Mouse (Mus musculus) intestine, postnatal 0 days (tissue): ENCODE data around the gene Pstk. TPM values are rescaled to one million over a fixed set of nuclear protein-coding genes. Genes with fewer than 3 reads are reported as not detected.

Source experiments
- ATAC-seq: fragments of 200-750 bp; cut with Nextera tagmentation; 2 replicates; pipeline ENCODE4 v1.8.0; 2017; ENCODE audit warnings: mild to moderate bottlenecking, moderate TSS enrichment, moderate library complexity
- H3K27ac ChIP-seq: fragments of 300-500 bp; sonication (generic); 2 replicates; pipeline ENCODE4 v1.5.1; 2014; ENCODE audit warnings: mild to moderate bottlenecking, low read depth, low read length, moderate library complexity
- H3K27me3 ChIP-seq: fragments of 300-500 bp; sonication (generic); replicated peaks from 2 replicates; pipeline ENCODE4 v1.6.1; 2014; ENCODE audit warnings: low read length, mixed read lengths; ENCODE audit not compliant: control insufficient read depth, insufficient read depth
- H3K36me3 ChIP-seq: fragments of 300-500 bp; sonication (generic); 2 replicates; pipeline ENCODE4 v1.6.1; 2014; ENCODE audit warnings: mild to moderate bottlenecking, moderate library complexity; ENCODE audit not compliant: control insufficient read depth, insufficient read depth
- H3K4me1 ChIP-seq: fragments of 300-500 bp; sonication (generic); replicated peaks from 2 replicates; pipeline ENCODE4 v1.6.1; 2014; ENCODE audit warnings: antibody characterized with exemption, low read length, mixed read lengths; ENCODE audit not compliant: control insufficient read depth, insufficient read depth
- H3K4me2 ChIP-seq: fragments of 300-500 bp; sonication (generic); replicated peaks from 2 replicates; pipeline ENCODE4 v1.6.1; 2014; ENCODE audit warnings: low read depth, mild to moderate bottlenecking, moderate library complexity
- H3K4me3 ChIP-seq: fragments of 300-500 bp; sonication (generic); 2 replicates; pipeline ENCODE4 v1.5.1; 2014; ENCODE audit warnings: low read depth, low read length
- H3K9ac ChIP-seq: fragments of 300-500 bp; sonication (generic); 2 replicates; pipeline ENCODE4 v1.6.1; 2014; ENCODE audit warnings: mild to moderate bottlenecking, low read depth, low read length
- H3K9me3 ChIP-seq: fragments of 300-500 bp; sonication (generic); 2 replicates; pipeline ENCODE4 v1.6.1; 2016; ENCODE audit warnings: mixed run types; ENCODE audit not compliant: control insufficient read depth
- CTCF ChIP-seq: sonication (generic); IDR thresholded peaks from 2 replicates; pipeline ENCODE4 v1.5.1; 2016; ENCODE audit warnings: low read depth, mild to moderate bottlenecking, control low read depth, antibody characterized with exemption, moderate library complexity
- WGBS: fragments of 180-500 bp; shearing (Covaris S2); extraction: QIAGEN DNeasy Blood & Tissue Kit; methylation state at CpG from one replicate; pipeline ENCODE4 v1.1.7; 2014; 5-methylcytosine and 5-hydroxymethylcytosine counted together
- polyA plus RNA-seq: library from polyadenylated mRNA; unstranded; fragments of >200 nt; fragmentation: Nextera tagmentation; extraction: Ambion mirVana; gene quantifications from 2 replicates; pipeline ENCODE4 v1.2.1, GENCODE M21; 2015

Gene Pstk
- polyA plus RNA-seq, 1 experiment from 2014 or later = 37.1 TPM

GRCm38 (mm10) chr7:131337502-131338068 lies 33.4 kb upstream of the Pstk start:
- no peak for ATAC-seq
- no peaks in the 10 kb centered on the region for H3K4me1 ChIP-seq
- 45% methylated on average over 8 of the region's 8 CpGs for WGBS
- TF ChIP-seq CTCF = no peak
- H3K27ac ChIP-seq = no peak overlapping the region
- H3K9me3 ChIP-seq = no peaks in the 10 kb centered on the region
- H3K4me3 ChIP-seq = no peak overlapping the region
- H3K27me3 ChIP-seq = no peaks in the 10 kb centered on the region
- H3K36me3 ChIP-seq = peaks cover 21% of the 10 kb centered on the region
- H3K9ac ChIP-seq = no peak overlapping the region
- no peak overlapping the region for H3K4me2 ChIP-seq

DNA sequence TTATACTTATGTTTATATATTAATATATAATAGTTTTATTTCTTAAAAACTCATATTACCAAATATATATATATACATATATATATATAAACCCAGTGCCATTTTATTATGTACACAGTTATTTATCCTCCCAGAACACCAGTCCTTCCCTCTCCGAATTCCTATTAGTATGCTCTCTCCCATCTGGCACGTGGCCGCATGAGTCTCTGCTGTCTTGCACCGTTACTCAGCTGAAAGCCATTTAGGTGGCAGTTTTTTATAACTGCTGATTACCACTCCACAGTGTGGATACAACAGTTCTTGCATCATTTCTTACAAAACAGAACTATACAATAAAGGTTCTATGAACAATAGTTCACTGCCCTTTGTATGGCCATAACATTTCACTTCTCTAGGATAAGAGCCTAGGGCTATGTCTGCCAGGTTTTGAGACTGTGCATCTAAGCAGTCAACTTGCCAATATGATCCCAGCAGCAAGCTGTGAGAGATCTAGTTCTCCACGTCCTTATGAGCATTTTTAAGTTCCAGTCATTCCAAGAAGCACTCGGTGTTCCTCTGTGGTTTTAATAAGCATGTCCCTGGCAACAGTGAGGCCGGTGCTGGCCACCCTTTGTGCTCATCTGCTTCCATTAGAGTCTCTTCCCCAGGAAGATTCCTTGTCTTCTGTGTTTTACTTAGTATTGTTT lies 24.9 kb upstream of the Pstk start:
- Histone ChIP-seq H3K36me3 (peaks cover 51% of the 10 kb centered on the region), H3K4me2 (no peak overlapping the region), H3K4me1 (no peaks in the 10 kb centered on the region), H3K9ac (no peak overlapping the region), H3K27ac (no peak overlapping the region), H3K4me3 (no peak overlapping the region), H3K9me3 (no peaks in the 10 kb centered on the region), H3K27me3 (no peaks in the 10 kb centered on the region)
- WGBS = 62% methylated on average over 7 of the region's 7 CpGs
- no peak for ATAC-seq
- TF ChIP-seq CTCF = no peak

DNA sequence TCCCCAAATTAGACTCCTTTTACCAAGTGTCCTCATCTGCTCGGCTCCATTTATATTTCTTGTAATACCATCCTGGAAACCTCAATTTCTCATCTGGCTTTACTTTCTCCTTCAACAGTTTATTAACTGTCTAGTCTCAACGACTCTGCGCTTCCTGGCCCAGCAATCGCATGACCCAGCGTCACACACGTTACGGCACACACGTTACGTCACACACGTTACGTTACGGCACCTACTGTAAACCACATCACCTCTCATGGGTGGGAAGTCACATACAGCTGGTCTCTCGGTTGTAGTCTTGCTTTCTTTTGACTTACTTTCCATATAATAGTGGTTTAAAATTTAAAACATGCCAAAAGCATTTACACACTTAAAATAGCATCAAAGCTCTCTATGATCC lies 14.8 kb upstream of the Pstk start:
- Histone ChIP-seq H3K9ac (no peak overlapping the region), H3K4me3 (no peak overlapping the region), H3K4me1 (no peaks in the 10 kb centered on the region), H3K27ac (no peak overlapping the region), H3K4me2 (no peak overlapping the region), H3K27me3 (no peaks in the 10 kb centered on the region), H3K36me3 (peaks cover 44% of the 10 kb centered on the region), H3K9me3 (no peaks in the 10 kb centered on the region)
- TF ChIP-seq CTCF = no peak
- ATAC-seq = no peak
- 95% methylated on average over 13 of the region's 13 CpGs for WGBS

GRCm38 (mm10) chr7:131362269-131362614 lies 8.7 kb upstream of the Pstk start:
- H3K4me1 ChIP-seq = no peaks in the 10 kb centered on the region
- H3K27me3 ChIP-seq = no peaks in the 10 kb centered on the region
- H3K36me3 ChIP-seq = peaks cover 8% of the 10 kb centered on the region
- H3K9me3 ChIP-seq = no peaks in the 10 kb centered on the region
- H3K4me2 ChIP-seq = peak overlapping the region; percentile 80
- no peak for TF ChIP-seq CTCF
- peak; percentile 67 for ATAC-seq
- WGBS = under 1% methylated on average over 35 of the region's 35 CpGs
- peak overlapping the region; percentile 79 for H3K27ac ChIP-seq
- peak overlapping the region; percentile 90 for H3K4me3 ChIP-seq
- peak overlapping the region; percentile 93 for H3K9ac ChIP-seq

DNA sequence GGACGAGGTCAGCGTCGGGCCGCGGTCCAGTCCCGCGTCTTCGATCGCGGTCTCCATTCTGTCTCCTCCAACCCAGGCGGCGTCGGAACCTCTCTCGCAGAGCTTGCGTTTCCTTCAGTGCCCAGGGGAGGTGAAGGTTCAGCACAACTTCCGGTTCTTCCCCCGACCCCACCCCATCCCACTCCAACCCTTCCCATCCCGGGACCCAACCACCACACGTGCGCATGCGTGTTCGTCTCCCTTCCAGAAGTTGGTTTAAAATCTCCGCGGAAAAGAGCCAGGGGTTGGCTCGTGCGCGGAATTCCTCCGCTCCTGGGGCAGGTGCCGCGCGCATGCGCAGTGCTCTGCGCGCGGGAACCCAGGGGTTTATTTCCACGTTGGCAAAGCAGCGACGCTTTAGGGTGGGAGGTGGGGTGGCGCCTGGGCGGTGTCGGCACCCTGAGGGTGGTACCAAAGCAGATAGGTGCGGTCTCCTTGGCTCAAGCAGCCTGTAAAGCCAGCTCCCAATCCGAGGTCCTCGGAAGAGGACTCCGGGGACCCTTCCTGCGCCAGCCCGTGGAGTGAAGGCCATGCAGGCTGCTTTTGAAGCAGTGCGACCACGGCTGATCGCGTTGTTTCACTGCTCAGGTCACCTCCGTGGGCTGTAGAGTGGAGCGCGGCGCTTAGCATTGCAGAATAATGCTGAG lies 8.2 kb upstream of the Pstk start, which contains the start of gene 2310057M21Rik:
Gene 2310057M21Rik (minus strand): TSS at position 145 of the 686 bp plus-strand sequence.
- Histone ChIP-seq H3K4me1 (no peaks in the 10 kb centered on the region), H3K9ac (peak within 1 kb of the TSS; percentile 93), H3K27me3 (no peaks in the 10 kb centered on the region), H3K4me3 (peak within 1 kb of the TSS; percentile 90), H3K4me2 (peak within 1 kb of the TSS; percentile 80), H3K36me3 (peaks cover 3% of the 10 kb centered on the region), H3K27ac (peak within 1 kb of the TSS; percentile 79), H3K9me3 (no peaks in the 10 kb centered on the region)
- peak; percentile 95 for ATAC-seq
- whole genome bisulfite sequencing = under 1% methylated on average over 55 of the region's 55 CpGs
- TF ChIP-seq CTCF = no peak

DNA sequence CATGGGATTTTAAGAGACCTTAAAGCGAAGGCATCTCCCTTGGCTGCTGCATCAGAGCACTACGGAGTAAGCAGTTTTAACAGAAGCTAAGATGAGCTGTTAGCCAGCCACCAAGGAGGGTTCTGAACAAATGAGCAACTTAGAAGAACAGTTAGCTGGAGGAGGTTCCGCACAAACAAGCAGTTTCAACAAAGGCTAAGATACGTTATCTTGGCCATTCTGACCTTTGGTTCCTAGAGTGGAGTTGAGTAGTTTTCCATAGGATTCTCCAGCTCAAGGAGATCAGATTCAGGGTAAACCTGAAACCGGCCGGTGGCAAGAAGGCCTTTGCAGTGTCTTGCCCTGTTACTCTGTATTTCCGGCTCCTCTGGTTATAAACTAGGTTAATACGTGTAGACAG lies 6.8 kb upstream of the Pstk start:
- 0 out of 2 replicates have a peak, but pooled peaks have one; percentile 7 for ATAC-seq
- H3K27ac ChIP-seq = peak overlapping the region; percentile 3; the same call in 1 of the 2 replicates
- peak overlapping the region; percentile 27; the same call in 1 of the 2 replicates for H3K4me2 ChIP-seq
- no peak for TF ChIP-seq CTCF
- H3K4me3 ChIP-seq = no peak overlapping the region
- H3K27me3 ChIP-seq = no peaks in the 10 kb centered on the region
- WGBS = 40% methylated on average over 8 of the region's 8 CpGs
- no peaks in the 10 kb centered on the region for H3K36me3 ChIP-seq
- no peaks in the 10 kb centered on the region for H3K9me3 ChIP-seq
- no peaks in the 10 kb centered on the region for H3K4me1 ChIP-seq
- H3K9ac ChIP-seq = no peak overlapping the region
